Mouse (Mus musculus) frontal cortex, postnatal 10 days (tissue): ENCODE measurements around the gene Hsd17b7.
"Not testable (repeated sequence)": the region's sequence is repeated elsewhere in the genome, so short reads cannot be mapped to it uniquely, and the experiment has no call there.

Source experiments
- DNase-seq, 2 experiments: peaks; one replicate each; pipeline ENCODE4 v3.0.0; 2022; ENCODE audit warnings: low spot score in 2 of 2, mixed read lengths in 1 of 2

Gene Hsd17b7

GRCm38 (mm10) chr1:169968792-169969515 lies at the start of gene Hsd17b7:
Hsd17b7 (minus strand) TSS chr1:169969241.
- peak; percentile 99 for DNase-seq

- DNase-seq, result no peak
These were observed 45.7 kb upstream of the Hsd17b7 start for GRCm38 (mm10) chr1:170014784-170015183.

DNA sequence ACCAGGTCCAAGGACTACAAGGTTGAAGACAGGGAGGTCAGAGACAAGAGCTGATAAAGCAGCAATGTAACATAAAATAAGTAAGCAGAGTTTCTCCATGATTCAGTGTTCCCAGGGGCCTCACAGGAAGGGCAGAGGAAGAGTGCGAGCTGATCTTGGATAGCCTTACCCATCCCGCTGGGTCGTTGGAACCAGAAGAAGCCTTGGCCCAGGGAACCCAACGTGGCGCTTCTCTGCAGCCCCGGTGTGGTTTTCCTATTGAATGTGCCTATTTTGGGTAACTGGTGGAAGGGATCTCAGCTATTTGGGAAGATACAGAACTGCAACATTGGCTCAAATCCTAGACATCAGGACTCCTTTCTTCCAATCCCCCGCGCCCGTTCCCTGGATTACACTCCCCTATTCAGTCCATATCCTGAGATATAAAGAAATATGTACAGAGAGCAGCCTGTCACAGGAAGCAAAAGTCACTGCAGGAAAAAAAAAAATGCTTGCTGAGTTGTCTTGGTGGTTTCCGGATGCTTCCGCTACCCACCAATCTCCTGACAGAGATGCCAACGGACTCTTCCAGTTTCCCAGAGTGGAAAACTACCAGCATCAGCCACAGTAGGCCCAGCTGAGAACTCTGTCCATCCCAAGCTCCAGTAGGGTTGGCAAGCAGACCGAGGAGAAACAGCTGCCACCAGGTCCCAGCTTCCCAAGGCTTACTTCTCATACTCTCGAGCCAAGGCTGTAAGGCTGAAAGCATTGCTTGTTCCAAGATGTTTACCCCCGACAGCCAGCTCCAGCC lies 41.9 kb upstream of the Hsd17b7 start:
- DNase-seq, result no peak

DNA sequence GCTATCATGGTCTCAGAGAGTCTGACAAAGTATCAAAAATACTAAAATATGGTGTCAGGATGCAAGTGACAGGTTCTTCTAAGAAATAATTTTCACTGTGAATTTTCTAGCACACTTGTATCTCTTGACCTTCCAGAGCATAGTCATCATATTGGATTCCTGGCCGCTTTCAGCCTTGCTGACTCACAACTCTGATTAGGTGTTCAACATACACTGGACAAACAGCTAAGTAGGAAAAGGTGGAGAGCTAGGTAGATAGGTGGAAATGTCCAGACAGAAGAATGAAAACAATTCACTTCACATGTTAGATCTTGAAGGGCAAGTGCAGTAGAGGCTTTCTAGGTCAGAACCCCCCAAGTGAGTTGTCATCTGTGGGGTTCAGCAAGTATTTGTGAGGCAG lies 40.3 kb upstream of the Hsd17b7 start:
- DNase-seq, result no peak

GRCm38 (mm10) chr1:170008432-170009220 lies 39.6 kb upstream of the Hsd17b7 start:
- DNase-seq, result no peak

GRCm38 (mm10) chr1:170006516-170006915 lies 37.5 kb upstream of the Hsd17b7 start:
- no peak for DNase-seq

GRCm38 (mm10) chr1:170005297-170005696 lies 36.3 kb upstream of the Hsd17b7 start:
- no peak for DNase-seq

DNA sequence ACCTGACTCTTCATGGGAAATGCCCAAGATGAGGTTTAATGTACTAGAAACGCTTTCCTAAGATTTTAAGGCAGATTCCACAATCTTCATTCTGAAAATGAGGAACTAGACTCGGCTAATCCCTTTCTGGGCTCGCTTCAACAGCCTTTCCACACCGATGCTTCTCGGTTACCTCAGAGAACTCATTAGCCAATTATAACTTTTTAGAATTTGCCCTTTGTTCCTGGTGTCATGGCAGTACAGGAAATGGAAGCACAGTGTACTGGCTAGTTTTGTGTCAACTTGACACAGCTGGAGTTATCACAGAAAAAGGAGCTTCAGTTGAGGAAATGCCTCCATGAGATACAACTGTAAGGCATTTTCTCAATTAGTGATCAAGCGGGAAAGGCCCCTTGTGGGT lies 24.9 kb upstream of the Hsd17b7 start:
- DNase-seq, result not testable (repeated sequence)

DNA sequence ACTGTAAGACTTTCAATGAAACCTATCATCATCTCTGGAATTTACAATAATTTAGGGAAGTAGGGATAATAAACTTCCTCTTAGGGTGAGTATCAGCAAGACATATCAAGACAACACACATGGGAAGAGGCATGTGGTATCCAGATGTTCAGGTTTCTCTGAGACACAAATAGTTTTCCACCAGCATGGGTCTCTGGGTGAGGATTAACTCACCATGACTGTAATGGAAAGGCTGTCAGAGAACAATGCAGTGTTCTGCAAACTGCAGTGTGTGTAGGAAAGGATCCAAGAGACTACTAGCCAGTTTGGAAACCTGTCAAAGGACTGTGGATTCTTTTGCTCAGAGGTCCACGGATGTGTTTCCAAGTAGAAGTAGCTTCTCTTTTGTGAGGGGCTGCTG lies 17.1 kb upstream of the Hsd17b7 start:
- DNase-seq, result no peak

GRCm38 (mm10) chr1:169977621-169978020 lies 8.6 kb upstream of the Hsd17b7 start:
- DNase-seq, result no peak

DNA sequence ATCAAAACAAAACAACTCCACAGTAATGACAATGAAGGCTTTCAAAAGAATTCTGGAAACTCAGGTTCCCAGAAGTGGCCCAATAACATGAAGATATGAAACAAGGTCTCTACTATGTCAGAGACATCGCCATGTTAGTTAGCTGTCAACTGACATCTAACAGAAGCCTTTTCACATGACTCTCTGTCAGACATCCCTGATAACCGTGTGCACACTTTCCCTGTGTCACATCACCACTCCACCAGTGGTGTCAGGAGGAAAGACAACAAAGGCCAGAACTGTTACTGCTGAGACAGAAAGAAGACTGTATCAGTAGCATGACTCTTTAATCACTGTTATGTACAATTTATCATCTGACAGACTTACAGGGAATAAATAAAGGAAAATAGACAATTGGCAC lies 3.0 kb upstream of the Hsd17b7 start:
- no peak for DNase-seq

DNA sequence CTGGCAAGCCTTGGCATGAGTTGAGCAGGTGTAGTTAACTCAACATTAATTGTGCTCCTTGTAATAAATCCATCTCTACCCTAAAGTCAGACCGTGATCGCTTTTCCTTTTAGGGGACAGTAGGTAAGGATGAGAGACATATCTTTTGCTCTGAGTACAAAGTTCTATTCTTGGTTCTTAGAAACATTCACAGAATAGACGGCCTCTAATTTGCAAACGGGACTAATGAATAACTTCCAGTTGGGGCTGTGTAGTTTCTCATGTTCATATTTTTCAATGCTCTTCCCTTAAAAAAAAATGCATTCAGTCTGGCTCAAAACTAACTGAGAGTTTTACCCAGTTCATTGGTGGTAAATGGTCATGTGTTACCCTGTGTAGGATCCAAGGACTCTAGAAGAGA lies 1.9 kb upstream of the Hsd17b7 start:
- no peak for DNase-seq

- no peak for DNase-seq
These were observed 460 bp upstream of the Hsd17b7 start for GRCm38 (mm10) chr1:169969516-169969886.

DNA sequence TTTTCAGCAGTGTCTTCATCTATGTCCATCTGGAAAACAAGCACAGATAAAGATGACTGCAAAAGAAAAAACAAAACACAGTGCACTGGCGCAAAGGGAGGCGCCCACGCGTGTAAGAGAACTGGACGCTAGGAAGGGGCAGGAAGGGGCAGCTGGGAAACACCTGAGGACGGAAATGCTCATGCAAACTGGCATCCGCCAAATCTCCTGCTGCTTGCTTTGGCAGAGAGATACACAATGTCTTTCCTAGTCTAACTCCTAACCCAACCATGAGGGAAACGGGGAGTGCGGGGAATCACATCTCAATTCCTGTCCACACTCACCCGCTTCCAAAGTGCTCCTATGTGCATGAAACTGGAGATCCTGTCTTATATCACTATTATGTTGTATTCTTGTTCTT lies 15.9 kb downstream of the Hsd17b7 start:
- DNase-seq, result no peak

DNA sequence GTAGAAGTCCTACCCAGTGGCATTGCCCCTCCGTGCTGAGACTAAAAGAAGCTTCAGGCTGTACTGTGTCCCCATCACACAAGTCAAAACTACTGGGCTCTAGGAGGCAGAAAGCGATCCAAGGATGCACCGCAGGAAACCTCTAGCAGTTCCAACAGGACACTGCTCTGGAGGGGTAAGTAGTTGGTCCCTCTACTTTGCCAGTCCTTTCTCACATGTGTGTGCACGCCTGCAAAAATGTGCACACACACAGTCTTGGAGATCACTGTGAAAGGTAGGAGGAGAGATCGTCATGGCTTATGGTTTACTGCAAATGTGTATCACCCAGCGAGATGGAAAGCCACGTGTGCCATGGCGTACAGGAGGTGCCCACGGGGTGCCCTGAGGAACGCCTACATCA lies 16.4 kb downstream of the Hsd17b7 start:
- DNase-seq, result no peak

DNA sequence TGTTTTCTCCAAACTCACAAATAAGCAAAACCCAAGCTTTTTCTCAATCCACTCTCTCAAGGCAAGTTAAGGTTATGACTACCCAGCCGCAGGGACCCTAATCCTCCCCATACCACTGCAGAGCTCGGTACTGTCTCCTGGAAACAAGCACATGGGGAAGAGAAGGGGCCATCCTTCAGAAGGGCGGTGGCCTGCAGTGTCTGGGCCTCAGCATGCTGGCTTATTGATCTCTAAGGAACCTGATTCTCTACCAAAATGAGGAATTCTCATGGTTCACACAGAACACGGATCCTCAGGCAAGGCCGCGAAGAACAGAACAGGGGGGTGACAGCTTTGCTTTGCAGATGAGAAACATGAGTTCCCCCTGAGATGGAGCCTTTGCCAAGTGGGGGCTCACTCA lies 17.5 kb downstream of the Hsd17b7 start:
- no peak for DNase-seq

GRCm38 (mm10) chr1:169950651-169951050 lies 18.4 kb downstream of the Hsd17b7 start:
- DNase-seq, result no peak

- no peak for DNase-seq
These were observed 19.1 kb downstream of the Hsd17b7 start for GRCm38 (mm10) chr1:169949981-169950380.

GRCm38 (mm10) chr1:169948866-169949265 lies 20.2 kb downstream of the Hsd17b7 start:
- no peak for DNase-seq

GRCm38 (mm10) chr1:169948280-169948679 lies 20.8 kb downstream of the Hsd17b7 start:
- DNase-seq, result no peak

DNA sequence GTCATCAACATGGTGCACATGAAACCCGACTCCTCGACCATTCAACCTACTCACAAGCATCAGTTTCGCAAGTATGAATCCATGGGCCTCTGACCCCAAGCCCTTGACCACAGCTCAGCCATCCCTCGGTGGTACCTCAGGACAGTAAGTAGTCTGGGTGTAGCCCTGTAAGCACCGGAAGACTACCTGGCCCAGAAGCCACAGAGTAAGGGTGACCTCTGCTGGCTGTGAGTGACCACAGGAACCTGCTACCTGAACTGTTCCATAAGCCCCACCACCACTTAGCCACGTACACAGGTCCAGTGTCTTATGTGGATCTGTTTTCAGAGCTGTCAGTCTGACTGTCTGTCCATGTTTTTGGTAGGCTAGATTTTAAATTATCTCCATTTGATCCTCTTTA lies 21.4 kb downstream of the Hsd17b7 start:
- no peak for DNase-seq

DNA sequence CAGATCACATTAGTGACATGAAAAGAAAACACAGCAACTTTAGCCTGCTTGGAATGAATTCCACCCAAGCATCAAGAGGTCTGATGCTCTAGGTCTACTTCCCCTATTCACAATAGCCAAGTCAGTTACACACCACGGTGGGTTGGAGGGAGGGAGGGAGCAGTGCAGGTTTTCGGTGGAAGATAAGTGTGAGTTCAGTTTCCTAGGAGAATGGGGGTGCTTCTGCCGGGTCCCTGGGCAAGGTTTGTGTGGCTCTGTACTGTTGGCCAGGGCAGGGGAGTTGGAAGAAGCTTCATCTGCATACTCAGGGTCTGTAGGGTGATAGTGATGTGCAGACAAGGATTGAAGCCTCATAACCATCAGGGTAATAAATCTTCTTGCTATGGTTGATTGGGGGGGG lies 23.0 kb downstream of the Hsd17b7 start:
- DNase-seq, result no peak
